Mouse (Mus musculus) bone marrow, adult 2 months (tissue): ENCODE measurements at regions not wholly inside any gene's neighbourhood (a gene's known extent, or its start where the extent isn't known, plus 50 kb on each side); places are given as distances from the start of the nearest gene placed in this dataset.

Experiments
- CTCF ChIP-seq: fragments of 200-500 bp; IDR thresholded peaks from 2 replicates; pipeline ENCODE4 v1.5.1; 2011; ENCODE audit warnings: low read length, control low read depth; ENCODE audit not compliant: control insufficient read depth, insufficient read depth
- POLR2A ChIP-seq: fragments of 200-500 bp; IDR thresholded peaks from 2 replicates; pipeline ENCODE4 v1.6.1; 2011; ENCODE audit warnings: low read depth, mild to moderate bottlenecking, control low read depth, low read length, borderline replicate concordance; ENCODE audit not compliant: control insufficient read depth

- TF ChIP-seq CTCF (no peak), POLR2A (no peak)
These were observed 78.7 kb upstream of the Pam start for GRCm38 (mm10) chr1:98173907-98174810.
